Mouse (Mus musculus): ENCODE results near the gene Cenpj.

The Cenpj gene

DNA sequence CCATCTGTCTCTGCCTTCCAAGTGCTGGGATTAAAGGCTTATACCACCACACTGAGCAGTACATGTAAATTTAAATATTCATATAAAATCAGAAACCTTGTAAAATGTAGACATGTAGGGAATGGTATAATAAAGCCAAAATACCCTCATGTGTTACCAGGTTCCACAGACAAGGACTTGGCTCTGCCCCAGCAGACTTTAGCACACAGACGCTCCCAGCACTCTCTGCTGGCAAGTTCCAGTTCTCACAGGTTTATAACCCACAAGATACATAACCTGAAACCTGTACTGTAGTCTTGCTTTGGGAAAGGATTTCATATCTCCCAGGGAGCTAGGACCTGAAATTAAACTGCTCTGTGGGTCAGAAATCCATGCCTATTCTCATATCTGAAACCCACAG, 30.3 kb downstream of the Cenpj start:
- DNase-seq, result peak; percentile 53

DNA sequence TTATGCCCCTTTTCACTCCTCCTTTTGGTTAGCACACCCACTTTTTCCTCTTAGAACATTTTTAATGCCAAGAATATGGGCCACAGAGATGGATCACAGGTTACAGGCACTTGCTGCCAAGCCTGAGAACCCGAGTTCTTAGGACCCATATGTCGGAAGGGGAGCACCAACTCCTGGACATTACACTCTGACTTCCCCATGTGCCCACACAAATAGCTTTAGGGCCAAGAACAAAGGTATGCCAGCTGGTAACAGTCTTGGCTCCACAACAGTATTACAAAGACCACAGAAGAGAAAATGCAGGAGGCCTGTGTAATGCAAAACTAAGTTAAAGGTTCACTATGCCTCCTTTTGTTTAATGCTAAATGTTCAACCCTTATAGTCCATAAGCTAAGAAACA, 44.4 kb downstream of the Cenpj start:
- DNase-seq, result no peak

DNA sequence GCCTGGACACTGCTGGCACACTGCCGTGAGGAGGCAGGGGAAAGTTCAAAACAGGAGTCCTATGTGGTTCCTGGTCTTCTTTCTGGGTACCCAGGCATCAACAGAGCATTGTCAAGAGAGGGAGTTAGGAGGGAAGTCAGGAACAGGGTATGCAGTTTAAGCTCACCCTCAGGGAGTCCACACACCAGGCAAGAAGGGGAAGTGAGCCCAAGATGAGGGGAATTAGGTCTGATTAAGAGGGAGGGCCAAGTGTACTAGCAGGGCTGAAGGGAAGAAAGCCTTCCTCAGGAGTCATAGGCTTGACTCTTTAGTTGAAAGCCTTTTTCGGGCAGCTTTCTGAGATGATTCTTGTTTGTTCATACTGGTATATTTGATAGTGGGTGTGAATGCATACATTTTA, 60.5 kb downstream of the Cenpj start:
- DNase-seq, result no peak

DNA sequence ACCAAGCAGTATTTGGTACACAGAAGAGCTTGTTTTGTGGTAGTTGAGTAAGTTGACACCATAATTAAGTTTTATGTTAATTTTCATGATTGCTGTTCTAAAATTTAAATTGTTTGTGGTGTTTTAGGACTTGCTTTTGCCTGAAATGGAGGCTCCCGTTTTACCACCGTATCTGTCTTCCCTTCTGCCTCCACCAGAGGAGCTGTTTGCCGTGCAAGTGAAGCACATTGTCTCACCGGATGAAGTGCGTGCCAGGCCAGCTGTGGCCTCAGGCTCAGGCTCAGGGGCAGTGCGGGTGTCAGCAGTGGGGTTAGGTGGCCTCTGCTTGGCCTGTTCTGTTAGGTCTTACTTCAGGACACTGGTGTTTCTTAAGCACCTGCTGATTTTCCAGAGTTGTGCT, 63.1 kb downstream of the Cenpj start:
- DNase-seq, result peak; percentile 25

DNA sequence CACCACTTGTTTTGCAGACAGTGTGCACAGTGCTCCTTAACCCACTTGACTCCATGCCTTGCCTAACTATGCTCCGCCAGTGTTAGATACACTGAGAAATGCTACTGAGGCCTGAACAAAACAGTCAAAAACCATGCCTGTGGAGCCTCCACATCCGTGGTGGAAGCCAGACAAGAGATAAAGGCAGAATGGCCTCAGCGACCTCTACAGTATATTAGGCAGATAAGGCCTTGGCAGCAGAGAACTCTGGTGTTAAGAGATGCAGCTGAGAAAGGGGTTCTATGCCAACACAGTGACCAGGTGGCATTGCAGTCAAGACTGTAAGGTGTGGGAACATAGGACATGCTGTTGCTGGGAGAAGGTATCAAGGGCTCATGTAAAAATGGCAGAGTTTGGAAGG, 68.5 kb downstream of the Cenpj start:
- no peak for DNase-seq

DNA sequence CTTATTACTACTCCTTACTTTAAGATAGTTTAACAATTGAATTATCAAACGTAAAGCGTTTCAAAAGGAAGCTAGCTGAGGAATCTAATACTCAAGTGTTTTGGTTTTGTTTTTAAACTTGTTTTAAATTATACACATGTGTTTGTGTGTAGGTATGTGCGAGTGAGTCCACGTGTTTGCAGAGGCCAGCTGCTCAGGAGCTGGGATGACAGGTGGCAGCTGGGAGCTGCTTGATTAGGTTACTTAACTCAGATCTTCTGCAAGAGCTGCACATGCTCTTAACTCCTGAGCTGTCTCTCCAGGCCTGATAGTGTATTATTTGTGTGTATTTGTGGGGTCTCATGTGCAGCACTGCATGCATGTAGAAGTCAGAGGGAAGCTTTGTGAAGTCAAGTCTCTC, 72.8 kb downstream of the Cenpj start:
- no peak for DNase-seq

DNA sequence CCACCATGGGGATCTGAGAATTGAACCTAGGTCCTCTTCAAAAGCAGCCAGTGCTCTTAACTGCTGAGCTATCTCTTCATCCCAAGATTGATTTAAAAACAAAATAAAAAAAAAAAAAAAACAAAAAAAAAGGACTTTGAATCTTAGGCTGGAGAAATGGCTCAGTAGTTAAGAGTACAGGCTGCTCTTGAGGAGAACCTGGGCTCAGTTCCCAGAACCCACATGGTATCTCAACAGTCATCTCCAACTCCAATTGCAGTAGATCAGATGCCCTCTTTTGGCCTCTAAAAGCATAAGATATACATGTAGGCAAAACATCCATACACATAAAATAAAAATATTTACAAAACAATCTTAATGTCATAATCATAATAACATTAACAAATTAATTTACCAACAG, 85.4 kb downstream of the Cenpj start:
- DNase-seq, result no peak
